Mouse (Mus musculus) heart, embryonic 15.5 days (tissue): ENCODE measurements around the gene Sh3rf3. TPM values are rescaled to one million over a fixed set of nuclear protein-coding genes. Genes with fewer than 3 reads are reported as not detected.

Source experiments
- ATAC-seq: fragments of 200-750 bp; cut with Nextera tagmentation; replicated peaks from 2 replicates; pipeline ENCODE4 v1.8.0; 2017; ENCODE audit warnings: low read depth, moderate TSS enrichment; ENCODE audit not compliant: insufficient number of reproducible peaks, insufficient read depth, low FRiP score
- H3K27ac ChIP-seq: fragments of 300-500 bp; sonication (generic); 2 replicates; pipeline ENCODE4 v1.5.1; 2015; ENCODE audit warnings: mild to moderate bottlenecking, inconsistent platforms
- H3K27me3 ChIP-seq: fragments of 300-500 bp; sonication (generic); 2 replicates; pipeline ENCODE4 v1.6.1; 2015; ENCODE audit warnings: inconsistent platforms
- H3K36me3 ChIP-seq: fragments of 300-500 bp; sonication (generic); 2 replicates; pipeline ENCODE4 v1.6.1; 2015; ENCODE audit warnings: mild to moderate bottlenecking, inconsistent platforms
- H3K4me1 ChIP-seq: fragments of 300-500 bp; sonication (generic); replicated peaks from 2 replicates; pipeline ENCODE4 v1.6.1; 2015; ENCODE audit warnings: inconsistent platforms
- H3K4me2 ChIP-seq: fragments of 300-500 bp; sonication (generic); 2 replicates; pipeline ENCODE4 v1.6.1; 2015; ENCODE audit warnings: inconsistent platforms, mild to moderate bottlenecking, moderate library complexity
- H3K4me3 ChIP-seq: fragments of 300-500 bp; sonication (generic); 2 replicates; pipeline ENCODE4 v1.5.1; 2015; ENCODE audit warnings: mild to moderate bottlenecking, inconsistent platforms
- H3K9ac ChIP-seq: fragments of 300-500 bp; sonication (generic); 2 replicates; pipeline ENCODE4 v1.6.1; 2015; ENCODE audit warnings: mild to moderate bottlenecking, inconsistent platforms
- H3K9me3 ChIP-seq: fragments of 300-500 bp; sonication (generic); replicated peaks from 2 replicates; pipeline ENCODE4 v1.6.1; 2016; ENCODE audit warnings: inconsistent platforms
- WGBS: fragments of 180-500 bp; shearing (Covaris S2); methylation state at CpG from one replicate; pipeline ENCODE4 v1.1.7; 2015; ENCODE audit warnings: mixed read lengths; 5-methylcytosine and 5-hydroxymethylcytosine counted together
- polyA plus RNA-seq: library from polyadenylated mRNA; unstranded; fragments of >200 nt; fragmentation: Nextera tagmentation; extraction: Ambion mirVana; gene quantifications from 2 replicates; pipeline ENCODE4 v1.2.1, GENCODE M21; 2015

The Sh3rf3 gene
- polyA plus RNA-seq, 1 experiment from 2014 or later, result 0.34 TPM

- 0 out of 2 replicates have a peak, but pooled peaks cover 7% of the 10 kb centered on the region for H3K4me1 ChIP-seq
- ATAC-seq, result no peak
- H3K36me3 ChIP-seq, result no peaks in the 10 kb centered on the region
- H3K9ac ChIP-seq, result no peak overlapping the region
- no peaks in the 10 kb centered on the region for H3K27me3 ChIP-seq
- H3K27ac ChIP-seq, result no peak overlapping the region
- 85% methylated on average over 9 of the region's 9 CpGs for WGBS
- no peak overlapping the region for H3K4me3 ChIP-seq
- no peaks in the 10 kb centered on the region for H3K9me3 ChIP-seq
- H3K4me2 ChIP-seq, result no peak overlapping the region
Observed at GRCm38 (mm10) chr10:59113386-59113785, 300.2 kb downstream of the Sh3rf3 start.

- H3K27ac ChIP-seq, result no peak overlapping the region
- H3K4me1 ChIP-seq, result 0 out of 2 replicates have a peak, but pooled peaks cover 7% of the 10 kb centered on the region
- 0 out of 2 replicates have a peak, but pooled peaks have one; percentile 13 for ATAC-seq
- no peaks in the 10 kb centered on the region for H3K36me3 ChIP-seq
- H3K4me3 ChIP-seq, result no peak overlapping the region
- WGBS, result 18% methylated on average over 15 of the region's 15 CpGs
- H3K9ac ChIP-seq, result no peak overlapping the region
- H3K27me3 ChIP-seq, result no peaks in the 10 kb centered on the region
- H3K9me3 ChIP-seq, result no peaks in the 10 kb centered on the region
- peak overlapping the region; percentile 23 for H3K4me2 ChIP-seq
Observed at GRCm38 (mm10) chr10:59114535-59115291, 301.6 kb downstream of the Sh3rf3 start.

GRCm38 (mm10) chr10:59115691-59116090, 302.5 kb downstream of the Sh3rf3 start:
- H3K9me3 ChIP-seq, result no peaks in the 10 kb centered on the region
- no peaks in the 10 kb centered on the region for H3K36me3 ChIP-seq
- ATAC-seq, result no peak
- H3K9ac ChIP-seq, result no peak overlapping the region
- no peak overlapping the region for H3K4me3 ChIP-seq
- H3K4me2 ChIP-seq, result no peak overlapping the region
- H3K27me3 ChIP-seq, result no peaks in the 10 kb centered on the region
- 82% methylated on average over 2 of the region's 2 CpGs for WGBS
- H3K27ac ChIP-seq, result no peak overlapping the region
- 0 out of 2 replicates have a peak, but pooled peaks cover 7% of the 10 kb centered on the region for H3K4me1 ChIP-seq

- Histone ChIP-seq H3K9ac (no peak overlapping the region), H3K27me3 (no peaks in the 10 kb centered on the region), H3K36me3 (no peaks in the 10 kb centered on the region), H3K27ac (no peak overlapping the region), H3K4me1 (0 out of 2 replicates have a peak, but pooled peaks cover 7% of the 10 kb centered on the region), H3K9me3 (no peaks in the 10 kb centered on the region), H3K4me3 (no peak overlapping the region), H3K4me2 (no peak overlapping the region)
- ATAC-seq, result no peak
- WGBS, result 75% methylated on average over 9 of the region's 9 CpGs
Observed at GRCm38 (mm10) chr10:59116331-59116730, 303.2 kb downstream of the Sh3rf3 start.

- Histone ChIP-seq H3K4me2 (no peak overlapping the region), H3K4me1 (0 out of 2 replicates have a peak, but pooled peaks cover 7% of the 10 kb centered on the region), H3K9ac (no peak overlapping the region), H3K9me3 (no peaks in the 10 kb centered on the region), H3K27ac (no peak overlapping the region), H3K4me3 (no peak overlapping the region), H3K27me3 (no peaks in the 10 kb centered on the region), H3K36me3 (no peaks in the 10 kb centered on the region)
- 60% methylated on average over 5 of the region's 5 CpGs for whole genome bisulfite sequencing
- no peak for ATAC-seq
Observed at GRCm38 (mm10) chr10:59117555-59117954, 304.4 kb downstream of the Sh3rf3 start.

- Histone ChIP-seq H3K9me3 (no peaks in the 10 kb centered on the region), H3K36me3 (no peaks in the 10 kb centered on the region), H3K4me1 (0 out of 2 replicates have a peak, but pooled peaks cover 7% of the 10 kb centered on the region), H3K27me3 (no peaks in the 10 kb centered on the region), H3K4me2 (no peak overlapping the region), H3K9ac (no peak overlapping the region), H3K4me3 (no peak overlapping the region), H3K27ac (no peak overlapping the region)
- 100% methylated on average over 1 of the region's 1 CpGs for WGBS
- no peak for ATAC-seq
Observed at GRCm38 (mm10) chr10:59119001-59119400, 305.8 kb downstream of the Sh3rf3 start.

- no peak for ATAC-seq
- H3K27me3 ChIP-seq, result no peaks in the 10 kb centered on the region
- H3K36me3 ChIP-seq, result no peaks in the 10 kb centered on the region
- 83% methylated on average over 2 of the region's 2 CpGs for WGBS
- H3K27ac ChIP-seq, result no peak overlapping the region
- H3K4me3 ChIP-seq, result no peak overlapping the region
- H3K9ac ChIP-seq, result no peak overlapping the region
- 0 out of 2 replicates have a peak, but pooled peaks cover 4% of the 10 kb centered on the region for H3K4me1 ChIP-seq
- no peaks in the 10 kb centered on the region for H3K9me3 ChIP-seq
- no peak overlapping the region for H3K4me2 ChIP-seq
Observed at GRCm38 (mm10) chr10:59119811-59120210, 306.7 kb downstream of the Sh3rf3 start.

- no peak for ATAC-seq
- Histone ChIP-seq H3K9me3 (no peaks in the 10 kb centered on the region), H3K4me1 (peaks cover 10% of the 10 kb centered on the region; the same call in 1 of the 2 replicates), H3K36me3 (no peaks in the 10 kb centered on the region), H3K27me3 (no peaks in the 10 kb centered on the region), H3K4me2 (no peak overlapping the region), H3K9ac (no peak overlapping the region), H3K4me3 (no peak overlapping the region), H3K27ac (no peak overlapping the region)
- WGBS, result 87% methylated on average over 2 of the region's 2 CpGs
Observed at GRCm38 (mm10) chr10:59125497-59125896, 312.3 kb downstream of the Sh3rf3 start.

GRCm38 (mm10) chr10:59127637-59128036, 314.5 kb downstream of the Sh3rf3 start:
- H3K36me3 ChIP-seq, result no peaks in the 10 kb centered on the region
- no peak overlapping the region for H3K4me3 ChIP-seq
- no peak for ATAC-seq
- H3K27me3 ChIP-seq, result no peaks in the 10 kb centered on the region
- 36% methylated on average over 6 of the region's 6 CpGs for WGBS
- no peak overlapping the region for H3K27ac ChIP-seq
- H3K4me1 ChIP-seq, result peaks cover 21% of the 10 kb centered on the region
- no peak overlapping the region for H3K4me2 ChIP-seq
- H3K9ac ChIP-seq, result no peak overlapping the region
- no peaks in the 10 kb centered on the region for H3K9me3 ChIP-seq

- ATAC-seq, result peak; percentile 78
- no peaks in the 10 kb centered on the region for H3K27me3 ChIP-seq
- 57% methylated on average over 20 of the region's 20 CpGs for WGBS
- no peak overlapping the region for H3K9ac ChIP-seq
- no peaks in the 10 kb centered on the region for H3K36me3 ChIP-seq
- H3K4me2 ChIP-seq, result no peak overlapping the region
- peaks cover 38% of the 10 kb centered on the region for H3K4me1 ChIP-seq
- no peak overlapping the region for H3K4me3 ChIP-seq
- H3K9me3 ChIP-seq, result no peaks in the 10 kb centered on the region
- H3K27ac ChIP-seq, result peak overlapping the region; percentile 71
Observed at GRCm38 (mm10) chr10:59131926-59132628, 318.9 kb downstream of the Sh3rf3 start.

- H3K4me2 ChIP-seq, result peak overlapping the region; percentile 20; the same call in 1 of the 2 replicates
- no peaks in the 10 kb centered on the region for H3K9me3 ChIP-seq
- no peak overlapping the region for H3K4me3 ChIP-seq
- H3K36me3 ChIP-seq, result no peaks in the 10 kb centered on the region
- no peak overlapping the region for H3K9ac ChIP-seq
- peak overlapping the region; percentile 71 for H3K27ac ChIP-seq
- ATAC-seq, result no peak; the same call in 1 of the 2 replicates
- 40% methylated on average over 8 of the region's 8 CpGs for WGBS
- peaks cover 28% of the 10 kb centered on the region for H3K4me1 ChIP-seq
- H3K27me3 ChIP-seq, result no peaks in the 10 kb centered on the region
Observed at GRCm38 (mm10) chr10:59133478-59134009, 320.4 kb downstream of the Sh3rf3 start.
